Mouse (Mus musculus) embryonic facial prominence, embryonic 10.5 days (tissue): ENCODE data around the gene Sesn1. TPM values are rescaled to one million over a fixed set of nuclear protein-coding genes. Genes with fewer than 3 reads are reported as not detected.

Source experiments
- DNase-seq: peaks from one replicate; pipeline ENCODE4 v3.0.0-alpha.2; 2017; ENCODE audit warnings: low spot score
- H3K27ac ChIP-seq: fragments of 300-500 bp; sonication (generic); replicated peaks from 2 replicates; pipeline ENCODE4 v1.5.1; 2016; ENCODE audit warnings: mild to moderate bottlenecking
- H3K27me3 ChIP-seq: fragments of 300-500 bp; sonication (generic); replicated peaks from 2 replicates; pipeline ENCODE4 v1.6.1; 2016; ENCODE audit warnings: low read depth, mild to moderate bottlenecking; ENCODE audit not compliant: poor library complexity, severe bottlenecking
- H3K36me3 ChIP-seq: fragments of 300-500 bp; sonication (generic); replicated peaks from 2 replicates; pipeline ENCODE4 v1.6.1; 2016; ENCODE audit warnings: mild to moderate bottlenecking, moderate library complexity
- H3K4me1 ChIP-seq: fragments of 300-500 bp; sonication (generic); 2 replicates; pipeline ENCODE4 v1.6.1; 2016
- H3K4me3 ChIP-seq: fragments of 300-500 bp; sonication (generic); 2 replicates; pipeline ENCODE4 v1.5.1; 2016; ENCODE audit warnings: mild to moderate bottlenecking, moderate library complexity
- H3K9me3 ChIP-seq: fragments of 300-500 bp; sonication (generic); 2 replicates; pipeline ENCODE4 v1.6.1; 2016; ENCODE audit warnings: mild to moderate bottlenecking
- WGBS: fragments of 180-500 bp; shearing (Covaris S2); methylation state at CpG from one replicate; pipeline ENCODE4 v1.1.7; 2016; 5-methylcytosine and 5-hydroxymethylcytosine counted together
- polyA plus RNA-seq: library from polyadenylated mRNA; unstranded; fragments of >200 nt; fragmentation: Nextera tagmentation; extraction: Ambion mirVana; gene quantifications from 2 replicates; pipeline ENCODE4 v1.2.1, GENCODE M21; 2016

The Sesn1 gene
- polyA plus RNA-seq, 1 experiment from 2014 or later: 23.3 TPM

- Histone ChIP-seq H3K36me3 (no peaks in the 10 kb centered on the region), H3K27ac (no peak overlapping the region; the same call in 1 of the 2 replicates), H3K27me3 (no peaks in the 10 kb centered on the region), H3K4me1 (peaks cover 20% of the 10 kb centered on the region), H3K9me3 (no peaks in the 10 kb centered on the region), H3K4me3 (no peak overlapping the region)
- WGBS: 25% methylated on average over 4 of the region's 4 CpGs
- DNase-seq: no peak
Measured at GRCm38 (mm10) chr10:41881438-41881837, 71.7 kb downstream of the Sesn1 start.

- Histone ChIP-seq H3K4me1 (peaks cover 32% of the 10 kb centered on the region), H3K27ac (no peak overlapping the region), H3K9me3 (no peaks in the 10 kb centered on the region), H3K27me3 (no peaks in the 10 kb centered on the region), H3K36me3 (no peaks in the 10 kb centered on the region), H3K4me3 (no peak overlapping the region)
- no peak for DNase-seq
- 50% methylated on average over 8 of the region's 8 CpGs for WGBS
Measured at GRCm38 (mm10) chr10:41883741-41884575, 74.2 kb downstream of the Sesn1 start.

- no peaks in the 10 kb centered on the region for H3K27me3 ChIP-seq
- H3K27ac ChIP-seq: peak overlapping the region; percentile 91
- peak; percentile 98 for DNase-seq
- H3K4me3 ChIP-seq: peak overlapping the region; percentile 77
- under 1% methylated on average over 65 of the region's 65 CpGs for WGBS
- H3K4me1 ChIP-seq: peaks cover 12% of the 10 kb centered on the region
- no peaks in the 10 kb centered on the region for H3K36me3 ChIP-seq
- no peaks in the 10 kb centered on the region for H3K9me3 ChIP-seq
Measured at GRCm38 (mm10) chr10:41887080-41887821, 77.5 kb downstream of the Sesn1 start.

- WGBS: 62% methylated on average over 4 of the region's 4 CpGs
- no peak for DNase-seq
- H3K27ac ChIP-seq: no peak overlapping the region
- H3K9me3 ChIP-seq: no peaks in the 10 kb centered on the region
- no peaks in the 10 kb centered on the region for H3K27me3 ChIP-seq
- no peaks in the 10 kb centered on the region for H3K36me3 ChIP-seq
- H3K4me1 ChIP-seq: peaks cover 14% of the 10 kb centered on the region
- H3K4me3 ChIP-seq: peak overlapping the region; percentile 77; the same call in 1 of the 2 replicates
Measured at GRCm38 (mm10) chr10:41888365-41888941, 78.7 kb downstream of the Sesn1 start.

- peaks cover 25% of the 10 kb centered on the region for H3K4me1 ChIP-seq
- H3K4me3 ChIP-seq: no peak overlapping the region
- H3K36me3 ChIP-seq: no peaks in the 10 kb centered on the region
- 76% methylated on average over 5 of the region's 5 CpGs for WGBS
- H3K27me3 ChIP-seq: no peaks in the 10 kb centered on the region
- no peaks in the 10 kb centered on the region for H3K9me3 ChIP-seq
- no peak for DNase-seq
- no peak overlapping the region for H3K27ac ChIP-seq
Measured at GRCm38 (mm10) chr10:41889566-41889965, 79.8 kb downstream of the Sesn1 start.

GRCm38 (mm10) chr10:41890537-41890936, 80.8 kb downstream of the Sesn1 start:
- Histone ChIP-seq H3K27me3 (no peaks in the 10 kb centered on the region), H3K9me3 (no peaks in the 10 kb centered on the region), H3K36me3 (no peaks in the 10 kb centered on the region), H3K4me3 (no peak overlapping the region), H3K4me1 (peaks cover 27% of the 10 kb centered on the region), H3K27ac (no peak overlapping the region)
- DNase-seq: no peak

GRCm38 (mm10) chr10:41891312-41891711, 81.6 kb downstream of the Sesn1 start:
- H3K27me3 ChIP-seq: no peaks in the 10 kb centered on the region
- no peak overlapping the region for H3K27ac ChIP-seq
- DNase-seq: no peak
- H3K9me3 ChIP-seq: no peaks in the 10 kb centered on the region
- peaks cover 27% of the 10 kb centered on the region for H3K4me1 ChIP-seq
- H3K4me3 ChIP-seq: no peak overlapping the region
- WGBS: 90% methylated on average over 4 of the region's 4 CpGs
- no peaks in the 10 kb centered on the region for H3K36me3 ChIP-seq

- peaks cover 8% of the 10 kb centered on the region for H3K36me3 ChIP-seq
- WGBS: 63% methylated on average over 4 of the region's 4 CpGs
Measured at GRCm38 (mm10) chr10:41893433-41894411, 84.0 kb downstream of the Sesn1 start.

GRCm38 (mm10) chr10:41896425-41896824, 86.7 kb downstream of the Sesn1 start:
- Histone ChIP-seq H3K27ac (no peak overlapping the region), H3K4me1 (peaks cover 15% of the 10 kb centered on the region), H3K9me3 (no peaks in the 10 kb centered on the region), H3K27me3 (no peaks in the 10 kb centered on the region), H3K4me3 (no peak overlapping the region), H3K36me3 (peaks cover 15% of the 10 kb centered on the region)
- DNase-seq: no peak

More at GRCm38 (mm10) chr10:41893433-41894411, 84.0 kb downstream of the Sesn1 start:
- Histone ChIP-seq H3K27me3 (no peaks in the 10 kb centered on the region), H3K9me3 (no peaks in the 10 kb centered on the region), H3K4me3 (no peak overlapping the region), H3K4me1 (peaks cover 15% of the 10 kb centered on the region), H3K27ac (no peak overlapping the region)
- DNase-seq: no peak

GRCm38 (mm10) chr10:41896865-41897264, 87.1 kb downstream of the Sesn1 start:
- DNase-seq: no peak
- Histone ChIP-seq H3K4me1 (peaks cover 15% of the 10 kb centered on the region), H3K27ac (no peak overlapping the region), H3K4me3 (no peak overlapping the region), H3K9me3 (no peaks in the 10 kb centered on the region), H3K36me3 (peaks cover 15% of the 10 kb centered on the region), H3K27me3 (no peaks in the 10 kb centered on the region)
- WGBS: 80% methylated on average over 2 of the region's 2 CpGs

GRCm38 (mm10) chr10:41901456-41901855, 91.7 kb downstream of the Sesn1 start:
- WGBS: 92% methylated on average over 8 of the region's 8 CpGs
- DNase-seq: no peak
- H3K36me3 ChIP-seq: peaks cover 44% of the 10 kb centered on the region

GRCm38 (mm10) chr10:41901864-41902263, 92.1 kb downstream of the Sesn1 start:
- peaks cover 47% of the 10 kb centered on the region for H3K36me3 ChIP-seq
- no peaks in the 10 kb centered on the region for H3K9me3 ChIP-seq
- H3K27ac ChIP-seq: no peak overlapping the region
- no peak overlapping the region for H3K4me3 ChIP-seq
- 92% methylated on average over 6 of the region's 6 CpGs for WGBS
- no peak for DNase-seq
- H3K4me1 ChIP-seq: no peaks in the 10 kb centered on the region
- no peaks in the 10 kb centered on the region for H3K27me3 ChIP-seq

More at GRCm38 (mm10) chr10:41901456-41901855, 91.7 kb downstream of the Sesn1 start:
- Histone ChIP-seq H3K4me3 (no peak overlapping the region), H3K4me1 (no peaks in the 10 kb centered on the region), H3K9me3 (no peaks in the 10 kb centered on the region), H3K27ac (no peak overlapping the region), H3K27me3 (no peaks in the 10 kb centered on the region)
